Mouse (Mus musculus): ENCODE measurements around the gene Cpeb2. TPM values are rescaled to one million over a fixed set of nuclear protein-coding genes. Genes with fewer than 3 reads are reported as not detected.

Gene Cpeb2
- polyA plus RNA-seq, 1 experiment from 2014 or later: 1.1 TPM

DNA sequence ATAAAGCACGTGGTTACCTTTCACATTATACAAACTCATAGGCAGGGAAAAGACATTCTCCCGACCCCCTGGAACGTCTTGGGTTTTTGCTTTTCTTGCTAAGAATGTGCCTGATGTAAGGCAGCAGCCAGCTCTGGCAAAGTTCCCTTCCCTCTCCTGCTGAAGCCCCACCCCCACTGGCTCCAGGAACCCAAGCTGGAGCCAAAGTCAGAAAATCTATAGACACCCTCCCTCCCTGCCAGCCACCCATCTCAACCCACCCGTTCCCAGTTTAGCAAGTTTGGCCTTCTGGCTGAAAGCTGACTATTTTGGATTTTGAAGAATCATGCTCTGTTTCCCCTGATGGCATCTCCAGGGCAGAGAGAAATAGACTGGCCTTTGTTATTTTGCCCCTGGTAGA is 95.6 kb downstream of the Cpeb2 start:
- no peak for ATAC-seq (ENCODE audit: low FRiP score, low TSS enrichment)
- H3K9ac ChIP-seq (ENCODE audit: low read depth, low read length): no peak overlapping the region
- H3K27ac ChIP-seq (ENCODE audit: low read depth, low read length): no peak overlapping the region
- H3K36me3 ChIP-seq (ENCODE audit: control insufficient read depth, insufficient read depth, low read length): no peaks in the 10 kb centered on the region
- no peaks in the 10 kb centered on the region for H3K9me3 ChIP-seq (ENCODE audit: control insufficient read depth, low read length)
- H3K4me3 ChIP-seq (ENCODE audit: low read length): no peak overlapping the region
- H3K4me2 ChIP-seq (replicated peaks; ENCODE audit: low read depth, low read length): no peak overlapping the region
- no peaks in the 10 kb centered on the region for H3K4me1 ChIP-seq (ENCODE audit: control insufficient read depth, insufficient read depth, low read length)
- 27% methylated on average over 4 of the region's 4 CpGs for WGBS
- no peaks in the 10 kb centered on the region for H3K27me3 ChIP-seq (ENCODE audit: control insufficient read depth, insufficient read depth, low read length)

DNA sequence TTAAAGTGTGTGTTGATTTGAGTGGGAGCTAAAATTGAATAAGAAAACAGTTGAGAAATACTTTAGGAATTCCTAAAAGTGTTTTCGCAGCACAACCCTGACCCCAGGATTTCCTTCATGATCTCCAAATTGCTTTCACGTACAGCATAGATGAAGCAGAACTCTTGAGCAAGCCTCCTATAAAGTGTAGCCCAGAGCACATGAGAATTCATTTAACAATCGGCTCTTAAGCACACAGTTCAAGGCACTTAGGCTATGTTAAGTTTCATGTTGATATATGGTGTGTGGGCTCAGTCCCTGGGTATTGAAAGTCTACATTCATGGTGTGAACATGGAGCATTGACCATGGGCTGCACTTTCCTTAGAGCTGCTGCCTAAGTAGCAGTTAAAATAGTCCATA is 97.3 kb downstream of the Cpeb2 start:
- Histone ChIP-seq H3K27me3 (ENCODE audit: control insufficient read depth, insufficient read depth, low read length) (no peaks in the 10 kb centered on the region), H3K4me1 (ENCODE audit: control insufficient read depth, insufficient read depth, low read length) (no peaks in the 10 kb centered on the region), H3K36me3 (ENCODE audit: control insufficient read depth, insufficient read depth, low read length) (no peaks in the 10 kb centered on the region), H3K9me3 (ENCODE audit: control insufficient read depth, low read length) (no peaks in the 10 kb centered on the region), H3K4me3 (ENCODE audit: low read length) (no peak overlapping the region), H3K27ac (ENCODE audit: low read depth, low read length) (no peak overlapping the region), H3K9ac (ENCODE audit: low read depth, low read length) (no peak overlapping the region), H3K4me2 (replicated peaks; ENCODE audit: low read depth, low read length) (no peak overlapping the region)
- ATAC-seq (ENCODE audit: low FRiP score, low TSS enrichment): no peak
- 79% methylated on average over 3 of the region's 3 CpGs for WGBS

DNA sequence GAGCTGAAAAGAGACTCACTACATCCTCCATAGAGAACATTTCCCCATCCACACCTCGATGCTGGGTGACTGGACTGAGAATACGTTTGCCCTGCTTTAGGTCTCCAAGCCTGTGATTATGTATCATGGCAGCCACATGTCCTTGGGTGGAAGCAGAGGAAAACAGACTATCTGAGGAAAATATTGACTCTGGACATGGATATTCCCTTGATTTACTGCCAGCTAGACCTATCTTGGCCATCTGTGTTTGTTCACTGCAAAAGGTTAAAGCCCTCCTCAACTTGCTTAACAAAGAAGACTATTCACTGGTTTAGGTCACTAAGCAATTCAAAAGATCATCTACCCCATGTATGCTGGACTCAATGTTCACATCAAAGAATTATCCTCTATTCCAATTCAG is 101.5 kb downstream of the Cpeb2 start:
- WGBS: 86% methylated on average over 2 of the region's 2 CpGs
- H3K4me3 ChIP-seq (ENCODE audit: low read length): no peak overlapping the region
- H3K27me3 ChIP-seq (ENCODE audit: control insufficient read depth, insufficient read depth, low read length): no peaks in the 10 kb centered on the region

DNA sequence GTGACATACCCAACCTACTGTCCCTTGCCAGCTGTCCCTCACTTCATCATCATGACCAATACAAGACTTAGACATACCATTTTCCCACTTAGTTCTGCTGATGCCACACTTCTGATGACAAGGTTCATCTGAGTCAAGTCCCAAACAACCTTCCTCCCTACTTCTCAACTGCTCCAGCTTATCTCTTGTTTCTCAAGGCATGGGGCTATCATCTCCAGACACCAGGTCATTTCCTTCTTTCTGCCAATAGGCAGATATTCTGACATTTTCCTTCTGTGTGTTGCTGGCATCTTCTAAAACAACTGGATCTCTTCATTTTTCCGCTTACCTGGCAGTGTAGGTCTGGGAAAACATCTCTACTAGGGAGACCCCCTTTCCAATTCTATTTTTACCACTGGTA is 104.2 kb downstream of the Cpeb2 start:
- 92% methylated on average over 1 of the region's 1 CpGs for WGBS
- Histone ChIP-seq H3K9ac (ENCODE audit: low read depth, low read length) (no peak overlapping the region), H3K4me2 (replicated peaks; ENCODE audit: low read depth, low read length) (no peak overlapping the region), H3K36me3 (ENCODE audit: control insufficient read depth, insufficient read depth, low read length) (no peaks in the 10 kb centered on the region), H3K4me3 (ENCODE audit: low read length) (no peak overlapping the region), H3K4me1 (ENCODE audit: control insufficient read depth, insufficient read depth, low read length) (no peaks in the 10 kb centered on the region), H3K27me3 (ENCODE audit: control insufficient read depth, insufficient read depth, low read length) (no peaks in the 10 kb centered on the region), H3K27ac (ENCODE audit: low read depth, low read length) (no peak overlapping the region), H3K9me3 (ENCODE audit: control insufficient read depth, low read length) (no peaks in the 10 kb centered on the region)
- ATAC-seq (ENCODE audit: low FRiP score, low TSS enrichment): no peak

More for the DNA sequence above, 101.5 kb downstream of the Cpeb2 start:
- Histone ChIP-seq H3K4me1 (ENCODE audit: control insufficient read depth, insufficient read depth, low read length) (no peaks in the 10 kb centered on the region), H3K27ac (ENCODE audit: low read depth, low read length) (no peak overlapping the region), H3K9ac (ENCODE audit: low read depth, low read length) (no peak overlapping the region), H3K9me3 (ENCODE audit: control insufficient read depth, low read length) (no peaks in the 10 kb centered on the region), H3K36me3 (ENCODE audit: control insufficient read depth, insufficient read depth, low read length) (no peaks in the 10 kb centered on the region), H3K4me2 (replicated peaks; ENCODE audit: low read depth, low read length) (no peak overlapping the region)
- ATAC-seq (ENCODE audit: low FRiP score, low TSS enrichment): no peak

DNA sequence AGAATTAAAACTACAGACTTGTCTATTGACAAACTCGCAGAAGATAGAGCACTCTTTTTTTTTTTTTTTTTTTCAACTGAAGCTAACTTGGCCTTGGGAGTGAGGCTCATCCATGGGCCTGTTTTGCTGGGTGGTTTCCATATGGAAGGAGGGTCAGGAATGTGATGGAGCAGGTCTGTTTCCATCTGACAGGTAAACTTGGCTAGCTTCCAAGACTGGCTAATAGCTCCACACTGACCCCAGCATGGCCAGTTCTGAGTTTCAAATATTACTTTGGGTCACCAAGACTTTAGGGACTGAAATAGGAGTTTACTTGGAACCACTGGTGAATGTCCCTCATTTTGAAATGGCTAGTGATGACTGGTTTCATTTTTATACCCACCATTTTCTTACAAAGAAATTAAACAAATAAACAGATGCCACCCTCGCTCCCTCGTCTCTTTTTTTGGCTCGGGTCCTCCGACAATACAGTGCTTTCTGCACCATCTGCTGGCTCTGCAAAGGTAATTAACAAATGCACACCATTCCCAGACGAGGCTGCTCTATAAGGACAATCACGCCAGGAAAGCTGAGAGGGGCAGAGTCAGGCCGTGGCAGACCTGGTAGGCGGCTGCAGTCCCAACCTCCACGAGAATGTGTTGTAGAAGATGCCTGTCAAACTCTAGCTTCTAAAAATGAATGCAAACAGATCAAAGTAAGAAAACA is 106.0 kb downstream of the Cpeb2 start:
- no peaks in the 10 kb centered on the region for H3K36me3 ChIP-seq (ENCODE audit: control insufficient read depth, insufficient read depth, low read length)
- no peak overlapping the region for H3K4me3 ChIP-seq (ENCODE audit: low read length)
- H3K27me3 ChIP-seq (ENCODE audit: control insufficient read depth, insufficient read depth, low read length): no peaks in the 10 kb centered on the region
- no peak overlapping the region for H3K27ac ChIP-seq (ENCODE audit: low read depth, low read length)
- H3K9ac ChIP-seq (ENCODE audit: low read depth, low read length): no peak overlapping the region
- H3K4me2 ChIP-seq (replicated peaks; ENCODE audit: low read depth, low read length): no peak overlapping the region
- ATAC-seq (ENCODE audit: low FRiP score, low TSS enrichment): no peak
- H3K4me1 ChIP-seq (ENCODE audit: control insufficient read depth, insufficient read depth, low read length): no peaks in the 10 kb centered on the region
- 58% methylated on average over 10 of the region's 10 CpGs for WGBS
- no peaks in the 10 kb centered on the region for H3K9me3 ChIP-seq (ENCODE audit: control insufficient read depth, low read length)

All from kidney, embryonic 14.5 days (tissue).